Mouse (Mus musculus) large intestine, adult 2 months (tissue): Measurements from ENCODE around the gene Sec14l3. TPM values are rescaled to one million over a fixed set of nuclear protein-coding genes. Genes with fewer than 3 reads are reported as not detected.
"Not testable (repeated sequence)": the region's sequence is repeated elsewhere in the genome, so short reads cannot be mapped to it uniquely, and the experiment has no call there.

Experiments used
- DNase-seq: peaks from one replicate; pipeline ENCODE4 v3.0.0-alpha.2; 2012; ENCODE audit warnings: low read depth, low spot score
- WGBS: fragments of 180-500 bp; shearing (Covaris S2); methylation state at CpG from one replicate; pipeline ENCODE4 v1.1.7; 2018; 5-methylcytosine and 5-hydroxymethylcytosine counted together
- polyA plus RNA-seq: library from polyadenylated mRNA; depleted of rRNA; stranded (reverse); fragments of >200 nt; gene quantifications from 2 replicates; pipeline ENCODE4 v1.2.3, GENCODE M21; 2012

Sec14l3 gene
- polyA plus RNA-seq, 1 experiment: not detected

- no peak for DNase-seq
- WGBS: 68% methylated on average over 8 of the region's 8 CpGs
These were observed 33.5 kb downstream of the Sec14l3 start for GRCm38 (mm10) chr11:4098120-4098519.

DNA sequence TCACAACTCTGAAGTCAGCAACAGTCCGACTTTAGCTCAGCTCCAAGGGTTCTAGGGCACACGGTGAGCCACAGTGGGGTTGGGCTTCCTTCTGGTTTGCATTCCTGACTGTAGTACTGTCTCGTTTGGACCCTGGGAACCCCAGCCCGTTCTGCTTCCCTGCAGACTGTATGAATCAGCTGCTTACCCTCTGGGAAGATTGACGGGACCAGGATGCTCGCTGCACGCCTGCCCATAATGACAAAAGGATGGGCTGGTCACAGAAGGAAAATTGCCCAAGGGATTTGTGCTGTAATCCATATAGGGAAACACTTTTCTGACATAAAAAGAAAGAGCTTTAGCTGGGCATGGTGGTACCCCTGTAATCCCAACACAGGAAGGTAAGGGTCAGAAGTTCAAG lies 34.2 kb downstream of the Sec14l3 start:
- no peak for DNase-seq
- WGBS: 74% methylated on average over 7 of the region's 7 CpGs

GRCm38 (mm10) chr11:4099447-4099846 lies 34.8 kb downstream of the Sec14l3 start:
- 78% methylated on average over 3 of the region's 3 CpGs for WGBS
- DNase-seq: no peak

- WGBS: 71% methylated on average over 5 of the region's 5 CpGs
These were observed 37.2 kb downstream of the Sec14l3 start for GRCm38 (mm10) chr11:4101851-4102250.

DNA sequence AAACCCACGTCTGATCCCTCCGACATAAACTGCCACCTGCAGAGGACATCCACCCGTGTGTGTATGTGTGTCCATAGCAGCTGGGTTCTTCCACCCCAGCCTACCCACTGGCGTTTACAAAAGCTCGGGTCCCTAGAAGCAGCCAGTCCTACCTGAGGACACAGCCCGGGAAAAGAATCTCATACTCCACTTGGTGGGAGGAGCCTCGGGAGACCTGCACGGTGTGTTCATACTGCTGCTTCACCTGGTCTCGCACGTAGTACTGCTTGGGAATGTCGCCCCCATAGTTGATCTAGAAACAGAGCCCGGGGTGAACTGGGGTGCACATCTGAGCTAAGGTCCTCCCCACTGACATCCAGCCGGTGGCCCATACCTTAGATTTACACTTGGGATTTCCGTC lies 38.9 kb downstream of the Sec14l3 start:
- no peak for DNase-seq
- WGBS: 71% methylated on average over 14 of the region's 14 CpGs

More at GRCm38 (mm10) chr11:4101851-4102250, 37.2 kb downstream of the Sec14l3 start:
- no peak for DNase-seq

DNA sequence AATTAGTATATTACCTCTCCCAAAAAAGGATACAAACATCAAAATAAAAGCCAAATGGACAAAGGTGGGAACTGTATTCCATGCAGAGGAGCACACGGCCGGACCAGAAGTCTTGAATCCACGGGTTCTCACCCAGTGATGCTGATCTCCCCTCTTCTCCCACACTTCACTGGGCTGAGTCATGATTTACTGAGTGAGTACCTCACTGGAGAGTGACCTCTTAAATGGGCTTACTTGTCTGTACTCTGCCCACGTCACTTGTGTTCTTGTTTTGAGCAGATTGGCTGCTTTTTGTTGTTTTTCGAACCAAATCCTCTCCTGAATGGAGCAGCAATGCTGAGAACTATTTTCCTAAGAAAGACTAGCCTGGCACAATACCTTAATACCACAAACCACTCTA lies 40.3 kb downstream of the Sec14l3 start:
- WGBS: 87% methylated on average over 5 of the region's 5 CpGs
- DNase-seq: no peak

- WGBS: 39% methylated on average over 6 of the region's 6 CpGs
- no peak for DNase-seq
These were observed 40.8 kb downstream of the Sec14l3 start for GRCm38 (mm10) chr11:4105444-4105843.

DNA sequence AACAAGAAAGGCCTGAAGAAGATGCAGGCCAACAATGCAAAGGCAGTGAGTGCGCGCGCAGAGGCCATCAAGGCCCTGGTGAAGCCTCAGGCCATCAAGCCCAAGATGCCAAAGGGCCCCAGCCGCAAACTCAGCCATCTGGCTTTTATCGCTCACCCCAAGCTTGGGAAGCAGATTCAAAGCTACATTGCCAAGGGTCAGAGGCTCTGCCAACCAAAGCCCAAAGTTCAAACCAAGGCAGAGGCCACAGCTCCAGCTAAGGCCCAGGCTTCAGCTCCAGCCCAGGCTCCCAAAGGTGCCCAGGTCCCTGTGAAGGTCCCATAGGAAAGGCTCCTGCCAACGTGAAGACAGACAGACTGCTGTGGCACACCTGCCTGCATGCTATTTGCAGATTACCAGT lies 43.3 kb downstream of the Sec14l3 start:
- DNase-seq: not testable (repeated sequence)
- WGBS: 87% methylated on average over 6 of the region's 6 CpGs

DNA sequence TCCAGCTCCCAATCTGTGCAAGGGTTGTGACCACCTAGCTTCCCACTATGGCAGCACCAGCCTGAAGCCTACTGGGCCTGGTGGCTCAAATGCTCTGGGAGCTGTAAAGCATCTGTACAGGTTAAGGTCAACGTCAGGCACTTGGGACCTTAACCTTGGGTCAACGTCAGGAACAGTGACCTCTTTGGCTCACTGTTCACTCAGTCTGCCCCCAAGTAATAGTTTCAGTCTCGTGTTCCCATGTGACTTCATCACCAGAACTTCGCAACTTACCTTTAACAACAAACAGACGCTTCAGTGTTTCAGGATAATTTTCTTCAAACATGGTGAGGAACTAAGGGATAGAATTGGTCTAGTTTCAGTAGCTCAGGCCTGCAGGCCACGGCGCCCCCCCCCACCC lies 44.0 kb downstream of the Sec14l3 start:
- DNase-seq: no peak
- WGBS: 80% methylated on average over 7 of the region's 7 CpGs

GRCm38 (mm10) chr11:4112033-4112432 lies 47.4 kb downstream of the Sec14l3 start:
- WGBS: 92% methylated on average over 4 of the region's 4 CpGs
- DNase-seq: no peak

GRCm38 (mm10) chr11:4112861-4113260 lies 48.2 kb downstream of the Sec14l3 start:
- WGBS: 74% methylated on average over 6 of the region's 6 CpGs

DNA sequence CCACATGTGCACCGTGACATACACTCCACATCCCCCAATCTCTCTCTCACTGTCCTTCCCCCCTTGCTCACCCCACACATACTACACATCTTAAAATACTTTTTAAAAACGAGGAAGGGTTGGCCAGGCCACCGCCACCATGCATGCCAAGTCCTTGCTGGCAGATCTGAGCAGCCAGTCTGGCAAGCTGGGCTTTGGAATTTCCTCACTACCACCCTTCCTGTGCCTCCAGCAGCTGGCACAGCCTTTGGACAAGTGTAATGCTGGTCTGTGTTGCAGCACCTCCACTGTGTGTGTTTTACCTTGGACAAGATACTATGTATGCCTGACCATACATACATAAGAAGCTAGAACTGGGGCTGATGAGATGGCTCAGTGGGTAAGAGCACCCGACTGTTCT lies 48.9 kb downstream of the Sec14l3 start:
- WGBS: 79% methylated on average over 4 of the region's 4 CpGs
- DNase-seq: no peak

More at GRCm38 (mm10) chr11:4112861-4113260, 48.2 kb downstream of the Sec14l3 start:
- no peak for DNase-seq

DNA sequence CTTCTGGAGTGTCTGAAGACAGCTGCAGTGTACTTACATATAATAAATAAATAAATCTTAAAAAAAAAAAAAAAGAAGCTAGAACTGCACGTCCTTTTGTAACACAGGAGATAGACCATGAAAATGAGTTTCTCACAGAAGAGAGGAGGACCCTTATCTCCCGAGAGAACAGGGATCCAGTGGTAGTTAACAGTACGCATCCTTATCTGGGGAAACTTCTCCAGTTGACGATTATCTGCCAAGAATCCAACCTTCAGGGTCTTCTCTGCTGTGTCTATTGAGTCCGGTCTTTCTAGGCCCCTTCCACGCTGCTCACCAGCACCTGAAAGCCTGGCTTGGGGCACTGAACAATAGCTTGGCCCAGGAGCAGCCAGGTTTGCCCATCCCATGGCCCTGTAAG lies 49.3 kb downstream of the Sec14l3 start:
- WGBS: 85% methylated on average over 6 of the region's 6 CpGs
- no peak for DNase-seq

DNA sequence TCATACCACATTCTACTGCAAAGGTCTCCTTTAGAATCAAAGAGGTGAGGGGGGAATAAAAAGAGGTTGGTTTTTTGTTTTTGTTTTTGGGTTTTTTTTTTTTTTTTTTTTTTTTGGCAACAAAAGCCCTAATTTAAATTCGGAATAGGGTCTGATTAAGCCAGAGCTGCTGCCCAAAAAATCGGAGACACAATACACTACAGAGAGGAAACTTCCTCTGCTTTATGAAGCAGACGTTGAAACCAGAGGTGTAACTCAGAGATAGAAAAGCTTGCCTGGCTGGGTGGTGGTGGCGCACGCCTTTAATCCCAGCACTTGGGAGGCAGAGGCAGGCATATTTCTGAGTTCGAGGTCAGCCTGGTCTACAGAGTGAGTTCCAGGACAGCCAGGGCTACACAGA lies 49.9 kb downstream of the Sec14l3 start:
- WGBS: 82% methylated on average over 6 of the region's 6 CpGs
- not testable (repeated sequence) for DNase-seq

DNA sequence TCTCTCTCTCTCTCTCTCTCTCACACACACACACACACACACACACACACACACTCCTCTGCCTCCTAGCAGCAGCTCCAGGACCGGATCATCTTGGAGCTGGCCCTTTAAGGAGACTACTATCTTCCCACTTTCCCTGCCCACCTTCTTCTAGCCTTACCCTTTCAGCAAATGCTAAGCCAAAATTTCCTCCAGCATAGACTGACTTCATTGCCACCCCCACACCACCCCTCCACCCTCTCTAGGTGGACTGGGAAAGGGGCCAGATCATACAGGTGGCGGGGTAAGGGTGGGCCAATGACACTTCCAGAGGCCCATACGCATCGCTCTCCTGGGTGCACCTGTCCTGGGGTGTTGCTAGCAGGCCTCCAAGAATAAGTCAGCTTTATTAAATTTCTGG lies 50.8 kb downstream of the Sec14l3 start:
- 77% methylated on average over 4 of the region's 4 CpGs for WGBS

DNA sequence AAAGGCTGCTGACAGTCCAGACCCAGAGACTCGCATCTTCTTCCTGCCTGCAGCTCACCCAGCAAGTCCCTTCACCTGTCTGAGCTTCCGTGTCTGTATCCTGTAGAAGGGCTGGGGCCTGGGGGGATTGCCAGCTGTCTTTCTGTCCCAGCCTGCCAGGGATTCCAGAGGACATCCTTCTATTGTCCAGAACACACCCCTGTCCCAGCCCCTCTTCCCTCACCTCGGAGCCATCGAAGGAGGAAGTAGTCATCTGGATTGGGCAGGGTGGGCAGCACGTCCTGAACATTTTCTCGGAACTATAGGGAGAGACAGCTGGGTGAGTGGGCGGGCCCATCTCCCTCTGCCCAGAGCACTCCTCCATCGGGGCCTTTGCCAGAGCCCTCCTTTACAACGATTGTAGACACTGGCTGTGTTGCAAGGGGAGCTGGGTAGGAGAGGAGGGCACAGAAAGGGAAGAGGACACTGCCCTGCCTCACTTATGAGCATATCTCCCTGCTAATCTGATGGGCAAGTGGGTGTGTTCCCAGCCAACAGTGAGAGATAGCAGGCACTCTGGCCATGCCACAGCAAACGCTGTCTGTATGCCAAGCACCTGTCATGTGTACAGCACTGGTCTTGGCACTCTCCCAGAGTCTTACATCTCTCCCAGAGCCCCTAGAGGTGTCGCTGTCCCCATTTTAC lies 52.0 kb downstream of the Sec14l3 start:
- 41% methylated on average over 11 of the region's 11 CpGs for WGBS
- no peak for DNase-seq

More for the DNA sequence above, 50.8 kb downstream of the Sec14l3 start:
- DNase-seq: no peak

GRCm38 (mm10) chr11:4117372-4118071 lies 52.9 kb downstream of the Sec14l3 start:
- no peak for DNase-seq
- 24% methylated on average over 3 of the region's 3 CpGs for WGBS

- peak; percentile 56 for DNase-seq
- WGBS: 2% methylated on average over 41 of the region's 41 CpGs
These were observed 53.7 kb downstream of the Sec14l3 start for GRCm38 (mm10) chr11:4118081-4118921.

- DNase-seq: no peak
- 81% methylated on average over 5 of the region's 5 CpGs for WGBS
These were observed 55.0 kb downstream of the Sec14l3 start for GRCm38 (mm10) chr11:4119635-4120034.

DNA sequence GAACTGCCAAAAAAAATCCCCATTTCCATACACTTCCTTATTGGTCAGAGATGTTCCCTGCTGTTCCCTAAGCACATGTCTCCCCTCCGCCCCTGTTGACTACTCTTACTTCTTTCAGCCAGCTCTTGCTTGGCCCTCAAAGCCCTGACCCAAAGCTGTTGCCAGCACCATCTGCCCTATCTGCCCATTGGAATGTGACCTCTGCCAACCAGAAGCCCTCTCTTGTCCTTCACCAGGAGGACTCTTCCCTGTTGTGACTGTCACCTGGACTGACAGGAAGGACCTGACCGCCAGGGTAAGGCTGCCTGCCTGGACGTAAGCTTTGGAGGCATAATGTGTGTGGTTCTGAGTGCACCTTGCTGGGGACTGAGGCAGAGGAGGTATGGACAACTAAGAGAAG lies 57.0 kb downstream of the Sec14l3 start:
- WGBS: 75% methylated on average over 3 of the region's 3 CpGs
- no peak for DNase-seq
